Mouse (Mus musculus) liver, postnatal 0 days (tissue): Measurements from ENCODE around the gene Lbhd2.

Experiments
- CTCF ChIP-seq: sonication (generic); IDR thresholded peaks from 2 replicates; pipeline ENCODE4 v1.5.1; 2016; ENCODE audit warnings: antibody characterized with exemption, low read depth
- EP300 ChIP-seq: IDR thresholded peaks from 2 replicates; pipeline ENCODE4 v1.6.1; 2016; ENCODE audit warnings: antibody characterized with exemption, low read depth, mild to moderate bottlenecking

GRCm38 (mm10) chr12:111396997-111397396, 9.6 kb upstream of the Lbhd2 start:
- TF ChIP-seq CTCF = no peak
- TF ChIP-seq EP300 = no peak
